Mouse (Mus musculus) ovary, adult 10 weeks (tissue): ENCODE measurements around the gene Kbtbd13. TPM values are rescaled to one million over a fixed set of nuclear protein-coding genes. Genes with fewer than 3 reads are reported as not detected.

Experiments
- polyA plus RNA-seq: library from polyadenylated mRNA; stranded (reverse); fragments of 350-450 nt; fragmentation: Illumina TruSeq; extraction: RNeasy Lipid Tissue Mini Kit (QIAGEN cat#74804); gene quantifications from one replicate; pipeline ENCODE4 v1.2.3, GENCODE M21; 2014

Gene Kbtbd13
- not detected for polyA plus RNA-seq

GRCm38 (mm10) chr9:65391613-65391964, at the start of gene Kbtbd13:
Kbtbd13 (minus strand) TSS chr9:65391652.

GRCm38 (mm10) chr9:65435671-65436301, 44.3 kb upstream of the Kbtbd13 start, which contains the start of gene Mtfmt:
Mtfmt (plus strand) TSS chr9:65435782.

GRCm38 (mm10) chr9:65422760-65423501, 31.5 kb upstream of the Kbtbd13 start, which contains the start of gene Slc51b:
Slc51b (minus strand) TSS chr9:65422955.

GRCm38 (mm10) chr9:65398279-65398678, 6.8 kb upstream of the Kbtbd13 start, which contains the start of gene Rasl12:
Rasl12 (plus strand) TSS chr9:65398506.

GRCm38 (mm10) chr9:65360641-65361448, 30.6 kb downstream of the Kbtbd13 start, which contains the start of gene Ubap1l:
Ubap1l (plus strand) TSS chr9:65361041.

GRCm38 (mm10) chr9:65345854-65346475, 45.5 kb downstream of the Kbtbd13 start, which contains the start of gene Pdcd7:
Pdcd7 (plus strand) TSS chr9:65346104.

Other genes starting within 250 kb of the Kbtbd13 start
- gene Parp16, start 196.3 kb downstream of the Kbtbd13 start, polyA plus RNA-seq, result 3.8 TPM
- gene Cilp, start 126.5 kb downstream of the Kbtbd13 start, polyA plus RNA-seq, result 6.1 TPM
- gene Clpx, start 97.4 kb downstream of the Kbtbd13 start, polyA plus RNA-seq, result 102 TPM
- gene Pdcd7, start 45.5 kb downstream of the Kbtbd13 start, polyA plus RNA-seq, result 23.2 TPM
- gene Ubap1l, start 30.6 kb downstream of the Kbtbd13 start, polyA plus RNA-seq, result not detected
- 3.6 TPM for gene Rasl12, start 6.9 kb upstream of the Kbtbd13 start, polyA plus RNA-seq
- not detected for gene Slc51b, start 31.3 kb upstream of the Kbtbd13 start, polyA plus RNA-seq
- gene Mtfmt, start 44.1 kb upstream of the Kbtbd13 start, polyA plus RNA-seq, result 14.3 TPM
- gene Spg21, start 69.3 kb upstream of the Kbtbd13 start, polyA plus RNA-seq, result 176 TPM
- not detected for gene Ankdd1a, start 128.5 kb upstream of the Kbtbd13 start, polyA plus RNA-seq
- gene Plekho2, start 188.4 kb upstream of the Kbtbd13 start, polyA plus RNA-seq, result 2.0 TPM
- 0.88 TPM for gene Pif1, start 195.5 kb upstream of the Kbtbd13 start, polyA plus RNA-seq
- gene Rbpms2, start 238.0 kb upstream of the Kbtbd13 start, polyA plus RNA-seq, result 21.0 TPM